Mouse (Mus musculus): ENCODE measurements at regions not wholly inside any gene's neighbourhood (a gene's known extent, or its start where the extent isn't known, plus 50 kb on each side); places are given as distances from the start of the nearest gene placed in this dataset.

GRCm38 (mm10) chr4:90003898-90004297, 214.7 kb upstream of the Zfp352 start:
- no peaks in the 10 kb centered on the region for H3K4me1 ChIP-seq
- no peaks in the 10 kb centered on the region for H3K27me3 ChIP-seq
- H3K9ac ChIP-seq: no peak overlapping the region
- H3K36me3 ChIP-seq (ENCODE audit: poor library complexity, severe bottlenecking): no peaks in the 10 kb centered on the region
- ATAC-seq: no peak
- H3K4me2 ChIP-seq: no peak overlapping the region
- H3K4me3 ChIP-seq: no peak overlapping the region
- 89% methylated on average over 1 of the region's 1 CpGs for WGBS
- no peak overlapping the region for H3K27ac ChIP-seq
- H3K9me3 ChIP-seq (replicated peaks): no peaks in the 10 kb centered on the region

GRCm38 (mm10) chr4:90012723-90013122, 205.9 kb upstream of the Zfp352 start:
- ATAC-seq: no peak; the same call in 1 of the 2 replicates
- WGBS: 73% methylated on average over 1 of the region's 1 CpGs

GRCm38 (mm10) chr4:90014203-90014602, 204.4 kb upstream of the Zfp352 start:
- Histone ChIP-seq H3K4me3 (no peak overlapping the region), H3K9ac (no peak overlapping the region), H3K27ac (no peak overlapping the region), H3K9me3 (replicated peaks) (no peaks in the 10 kb centered on the region), H3K4me1 (no peaks in the 10 kb centered on the region), H3K4me2 (no peak overlapping the region), H3K36me3 (ENCODE audit: poor library complexity, severe bottlenecking) (no peaks in the 10 kb centered on the region), H3K27me3 (no peaks in the 10 kb centered on the region)
- ATAC-seq: no peak

More at GRCm38 (mm10) chr4:90012723-90013122, 205.9 kb upstream of the Zfp352 start:
- Histone ChIP-seq H3K9ac (no peak overlapping the region), H3K36me3 (ENCODE audit: poor library complexity, severe bottlenecking) (no peaks in the 10 kb centered on the region), H3K27me3 (no peaks in the 10 kb centered on the region), H3K4me3 (no peak overlapping the region), H3K4me1 (no peaks in the 10 kb centered on the region), H3K9me3 (replicated peaks) (no peaks in the 10 kb centered on the region), H3K27ac (no peak overlapping the region), H3K4me2 (no peak overlapping the region)

Measured in forebrain, embryonic 13.5 days (tissue).